Mouse (Mus musculus): ENCODE data around the gene Vmn2r42.
"Not testable (repeated sequence)": the region's sequence is repeated elsewhere in the genome, so short reads cannot be mapped to it uniquely, and the experiment has no call there.

Vmn2r42 gene

GRCm38 (mm10) chr7:8200220-8200619 is at the start of gene Vmn2r42:
Vmn2r42 (minus strand) TSS chr7:8200320.
- DNase-seq: not testable (repeated sequence)

GRCm38 (mm10) chr7:8161554-8161953 is 38.6 kb downstream of the Vmn2r42 start, which contains the start of gene Vmn2r41:
Vmn2r41 (minus strand) TSS chr7:8161654.
- DNase-seq: not testable (repeated sequence)
